Mouse (Mus musculus) urinary bladder, postnatal 36 days (tissue): ENCODE data around the gene Prdm15.

Source experiments
- DNase-seq, 2 experiments: peaks; one replicate each; pipeline ENCODE4 v3.0.0; 2022; ENCODE audit warnings: low spot score in 2 of 2, mixed read lengths in 1 of 2

Prdm15 gene

DNA sequence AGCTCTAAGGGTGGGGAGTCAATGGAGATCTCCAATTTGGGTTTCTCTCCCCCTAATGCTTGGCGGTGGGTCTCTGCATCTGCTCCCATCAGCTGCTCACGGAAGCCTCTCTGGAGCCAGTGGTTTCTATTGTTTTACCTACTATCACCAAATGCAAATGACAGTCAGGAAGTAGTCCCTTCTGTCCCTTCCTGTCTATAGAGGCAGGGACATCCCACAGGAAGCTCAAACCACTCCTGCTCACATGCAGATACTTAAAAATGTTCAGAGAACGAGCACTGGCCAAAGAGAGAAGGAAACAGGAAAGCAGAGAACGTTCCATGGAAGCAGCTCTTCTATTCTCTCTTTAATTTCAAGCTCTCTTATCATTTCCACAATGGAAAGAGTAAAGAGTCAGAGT lies 32.1 kb downstream of the Prdm15 start:
- DNase-seq = no peak

GRCm38 (mm10) chr16:97817414-97817813 lies 34.2 kb downstream of the Prdm15 start:
- DNase-seq = no peak

DNA sequence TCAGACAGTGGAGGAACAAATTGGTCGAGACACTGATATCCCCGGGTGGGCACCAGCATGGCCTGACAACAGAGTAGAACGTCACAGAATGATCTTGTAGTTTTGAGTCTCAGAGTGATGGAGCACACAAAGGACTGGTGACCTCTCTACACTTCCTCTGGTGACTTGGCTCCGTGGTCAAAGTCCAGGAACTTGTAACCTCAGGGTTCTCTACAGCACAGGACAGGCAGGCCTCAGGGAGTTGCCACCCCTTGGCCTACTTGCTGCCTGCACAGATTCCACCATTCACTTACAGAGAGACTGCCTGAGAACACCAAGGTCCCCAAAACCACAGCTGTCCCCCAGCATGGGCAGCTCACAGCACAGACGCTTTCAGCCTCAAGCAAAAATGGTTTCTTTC lies 36.4 kb downstream of the Prdm15 start:
- DNase-seq = no peak

DNA sequence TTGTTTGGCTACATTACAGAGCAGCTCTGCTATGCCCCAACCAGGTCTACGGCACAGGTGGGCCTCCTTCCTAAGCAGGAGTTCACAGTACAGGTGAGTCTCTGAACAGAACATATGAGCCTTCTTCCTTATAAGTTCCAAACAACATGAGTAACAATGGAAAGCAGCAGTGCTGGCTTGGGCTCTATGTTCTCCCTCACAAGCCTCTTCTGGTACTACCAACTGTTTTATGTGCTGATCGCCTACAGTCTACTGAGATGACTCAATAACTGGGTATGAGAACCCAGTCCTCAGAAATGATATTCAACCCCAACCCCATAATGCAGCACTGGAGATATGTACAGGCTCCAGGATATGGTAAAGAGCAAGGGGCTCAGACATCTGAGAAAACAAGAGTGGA lies 37.6 kb downstream of the Prdm15 start:
- DNase-seq = no peak

- no peak for DNase-seq
Observed at GRCm38 (mm10) chr16:97808881-97809280, 42.8 kb downstream of the Prdm15 start.

DNA sequence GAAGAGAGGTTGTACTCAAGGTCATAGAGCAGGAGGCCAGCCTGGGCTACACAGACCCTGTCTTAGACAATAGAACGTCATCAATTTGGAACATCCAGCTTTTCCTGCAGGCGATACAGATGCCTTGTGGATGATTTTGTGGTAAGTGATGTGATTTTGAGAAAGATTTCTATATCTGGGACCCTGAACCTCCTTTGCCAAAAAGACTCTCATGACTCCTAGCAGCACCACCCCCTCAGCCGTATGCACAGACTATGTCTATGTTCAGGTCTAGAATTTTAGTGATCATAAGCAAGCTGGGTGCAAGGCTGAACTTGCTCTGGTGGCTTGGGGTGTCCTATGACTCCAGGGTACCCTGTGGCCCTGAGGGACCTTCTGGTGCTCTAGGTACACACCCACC lies 46.0 kb downstream of the Prdm15 start:
- no peak for DNase-seq

- DNase-seq = peak; percentile 69 to 81
Observed at GRCm38 (mm10) chr16:97804680-97805547, 46.7 kb downstream of the Prdm15 start.

GRCm38 (mm10) chr16:97797950-97798869 lies 53.4 kb downstream of the Prdm15 start:
- no peak for DNase-seq

- DNase-seq = no peak
Observed at GRCm38 (mm10) chr16:97797212-97797611, 54.4 kb downstream of the Prdm15 start.

DNA sequence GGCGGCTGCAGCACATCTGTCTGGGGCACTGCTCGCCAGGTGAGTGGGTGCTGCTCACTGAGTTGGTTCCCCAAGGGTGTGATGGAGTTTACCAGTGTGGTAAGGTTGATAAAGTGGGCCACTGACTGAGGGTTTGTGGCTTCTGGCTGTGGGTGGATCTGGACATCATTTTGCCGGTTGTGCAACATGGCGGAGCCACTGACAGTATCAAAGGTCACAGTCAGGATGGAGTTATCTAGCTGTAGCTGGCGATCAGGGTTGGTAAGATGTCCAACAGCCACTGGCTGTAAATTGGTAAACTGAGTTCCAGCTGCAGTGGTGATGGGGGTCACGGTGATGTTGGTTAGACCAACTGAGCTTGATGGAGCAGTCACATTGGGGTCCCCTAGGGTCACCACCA lies 57.4 kb downstream of the Prdm15 start:
- no peak for DNase-seq

DNA sequence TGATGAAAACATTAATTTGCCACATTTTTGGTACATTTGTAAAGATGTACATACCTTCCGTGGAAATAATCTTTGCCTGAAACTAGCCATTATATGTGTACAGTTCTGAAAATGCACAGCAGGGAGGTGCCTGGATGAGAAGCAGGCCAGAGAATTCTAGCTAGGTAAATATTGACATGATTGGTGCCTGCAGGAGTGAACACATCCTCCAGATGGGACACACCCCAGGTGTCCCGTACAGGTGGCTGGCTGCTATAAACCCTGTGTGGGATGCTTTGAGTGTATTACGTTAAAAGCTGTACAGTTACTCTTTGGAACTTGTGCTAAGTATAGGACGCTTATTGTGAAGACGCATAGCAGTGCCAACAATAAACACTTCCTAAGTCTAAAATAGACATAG lies 68.6 kb downstream of the Prdm15 start:
- DNase-seq = no peak

GRCm38 (mm10) chr16:97778353-97779025 lies 73.2 kb downstream of the Prdm15 start:
- DNase-seq = peak; percentile 85

GRCm38 (mm10) chr16:97766501-97766900 lies 85.1 kb downstream of the Prdm15 start:
- no peak for DNase-seq

DNA sequence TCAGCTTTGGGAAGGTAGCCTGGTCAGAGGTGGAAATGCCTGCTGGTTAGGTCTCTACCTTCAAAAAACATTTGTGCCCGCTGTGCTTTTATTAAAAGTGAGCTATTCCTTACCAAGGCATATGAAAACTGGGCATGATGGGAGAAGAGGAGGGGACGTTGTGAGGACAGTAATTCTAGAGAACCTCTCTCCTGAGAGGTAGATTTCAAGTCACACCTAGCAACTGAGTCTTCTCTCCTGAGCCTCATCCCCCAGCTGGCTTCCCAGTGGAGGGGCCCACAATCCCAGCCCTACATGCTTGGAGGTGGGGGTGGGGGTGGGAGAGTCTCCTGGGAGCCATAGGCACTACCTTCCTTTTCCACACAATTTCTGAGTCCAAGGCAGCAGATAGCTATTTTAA lies 87.0 kb downstream of the Prdm15 start:
- no peak for DNase-seq

- DNase-seq = no peak
Observed at GRCm38 (mm10) chr16:97763990-97764340, 87.7 kb downstream of the Prdm15 start.

- peak; percentile 68 to 75 for DNase-seq
Observed at GRCm38 (mm10) chr16:97763061-97763989, 88.3 kb downstream of the Prdm15 start, which contains the start of gene Ripk4. TSS of gene Ripk4 (minus strand) at chr16:97763787.

DNA sequence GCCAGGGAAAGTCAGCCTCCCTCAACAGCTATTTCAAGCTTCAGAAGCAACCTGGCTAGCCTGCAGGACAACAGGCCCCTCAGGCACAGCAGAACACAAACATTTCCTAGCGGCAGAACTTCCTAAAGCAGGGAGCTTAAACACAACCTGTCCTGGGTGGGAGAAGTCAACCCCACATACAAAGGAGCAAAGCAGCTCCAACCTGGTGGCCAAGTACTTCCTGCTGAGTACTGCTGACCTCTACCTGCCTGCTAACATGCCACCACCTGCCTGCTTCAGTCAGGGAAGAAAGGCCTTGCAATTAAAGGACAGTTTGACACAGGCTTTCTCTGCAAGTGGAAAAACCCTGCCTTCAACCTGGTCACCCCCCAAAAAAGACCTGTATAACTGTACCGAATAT lies 89.9 kb downstream of the Prdm15 start:
- DNase-seq = no peak

- no peak for DNase-seq
Observed at GRCm38 (mm10) chr16:97759681-97760080, 92.0 kb downstream of the Prdm15 start.

DNA sequence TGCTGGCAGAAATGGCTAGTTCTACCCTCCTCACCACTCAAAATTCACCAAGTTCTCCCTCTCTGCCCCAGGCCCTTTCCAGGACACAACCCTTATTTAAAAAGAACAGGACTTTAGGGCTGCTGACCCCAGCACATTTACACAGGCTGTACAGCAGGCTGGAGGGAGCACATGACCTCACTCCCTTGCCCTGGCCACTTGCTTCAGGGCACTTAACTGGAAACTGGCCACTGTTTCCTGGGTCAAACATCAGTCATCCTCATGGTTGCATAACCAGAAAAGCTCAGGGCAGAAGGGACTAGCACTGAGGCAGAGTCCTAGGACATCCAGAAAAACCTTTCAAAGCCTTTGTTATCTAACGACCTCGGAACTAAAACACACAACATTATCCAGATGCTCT lies 93.4 kb downstream of the Prdm15 start:
- DNase-seq = no peak

DNA sequence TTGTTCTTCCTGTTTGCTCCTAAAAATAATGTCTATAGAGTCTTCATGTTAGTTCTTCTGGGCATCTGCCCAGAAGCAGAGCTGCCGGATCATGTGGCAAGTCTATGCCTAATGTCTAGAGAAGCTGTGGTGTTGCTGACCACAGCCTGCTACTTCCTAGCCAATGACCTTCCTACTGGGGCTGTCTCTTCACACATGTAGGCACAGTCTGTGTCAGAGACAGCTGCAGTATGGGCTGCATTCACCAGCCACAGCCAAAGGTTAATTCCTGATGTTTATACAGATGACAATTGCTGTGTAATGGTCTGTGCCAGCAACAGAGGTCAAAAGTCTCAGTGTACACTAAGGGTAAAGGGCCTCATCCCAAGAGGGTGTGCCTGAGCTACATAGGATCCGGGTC lies 95.2 kb downstream of the Prdm15 start:
- no peak for DNase-seq

GRCm38 (mm10) chr16:97752316-97752941 lies 99.2 kb downstream of the Prdm15 start:
- DNase-seq = no peak
